Mouse (Mus musculus): ENCODE measurements around the gene Col13a1. TPM values are rescaled to one million over a fixed set of nuclear protein-coding genes. Genes with fewer than 3 reads are reported as not detected.
A peak's percentile ranks its signal among the peaks of the same experiment; 100 is the strongest.

The Col13a1 gene
- polyA plus RNA-seq, 2 experiments, result 0.39 to 0.79 TPM

GRCm38 (mm10) chr10:61890294-61890693, 88.6 kb downstream of the Col13a1 start:
- 64% methylated on average over 10 of the region's 10 CpGs for WGBS (ENCODE audit: insufficient replicate concordance)

DNA sequence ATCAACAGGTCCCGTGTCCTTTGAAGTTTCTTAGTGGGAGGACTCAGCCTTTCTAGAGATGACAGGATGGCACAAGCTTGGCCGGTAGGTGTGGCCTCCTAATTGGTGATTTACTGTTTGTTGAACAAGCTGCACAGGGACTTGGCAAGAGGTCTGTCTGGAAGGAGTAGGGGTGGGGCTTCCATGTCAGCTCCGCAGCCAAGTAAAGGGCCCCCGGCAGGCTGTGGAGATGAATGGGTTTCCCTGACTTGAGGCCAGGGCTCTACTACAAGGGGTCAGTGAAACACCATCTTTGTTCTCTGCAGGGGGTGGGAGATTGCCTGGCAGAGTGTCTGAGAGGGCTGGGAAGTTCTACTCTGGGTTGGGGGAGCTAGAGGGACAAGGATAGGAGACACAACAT, 99.5 kb downstream of the Col13a1 start:
- Histone ChIP-seq H3K9me3 (ENCODE audit: control insufficient read depth, low read length) (no peaks in the 10 kb centered on the region), H3K27me3 (ENCODE audit: control insufficient read depth, insufficient read depth, low read length) (no peaks in the 10 kb centered on the region), H3K4me2 (ENCODE audit: low read depth) (no peak overlapping the region), H3K4me1 (replicated peaks; ENCODE audit: control insufficient read depth in 2 of 2, insufficient read depth in 2 of 2, low read length in 1 of 2) (no peaks in the 10 kb centered on the region), H3K36me3 (replicated peaks; ENCODE audit: control insufficient read depth, insufficient read depth, low read depth) (no peaks in the 10 kb centered on the region), H3K9ac (replicated peaks) (no peak overlapping the region), H3K4me3 (ENCODE audit: insufficient read depth in 1 of 2, low read depth in 2 of 2, low read length in 2 of 2) (no peak overlapping the region), H3K27ac (no peak overlapping the region)
- TF ChIP-seq CTCF (IDR thresholded peaks at IDR 0.05; ENCODE audit: low read depth), result no peak
- no peak for TF ChIP-seq EP300 (IDR thresholded peaks at IDR 0.05; ENCODE audit: low read depth)
- 32% methylated on average over 4 of the region's 4 CpGs for WGBS (ENCODE audit: insufficient replicate concordance)
- DNase-seq (ENCODE audit: low read depth in 3 of 3, low spot score in 3 of 3) (no peak), ATAC-seq (ENCODE audit: insufficient read depth) (no peak)

More at GRCm38 (mm10) chr10:61890294-61890693, 88.6 kb downstream of the Col13a1 start:
- Histone ChIP-seq H3K36me3 (replicated peaks; ENCODE audit: control insufficient read depth, insufficient read depth, low read depth) (no peaks in the 10 kb centered on the region), H3K4me2 (ENCODE audit: low read depth) (no peak overlapping the region), H3K4me1 (replicated peaks; ENCODE audit: control insufficient read depth in 2 of 2, insufficient read depth in 2 of 2, low read length in 1 of 2) (no peaks in the 10 kb centered on the region), H3K27ac (no peak overlapping the region), H3K27me3 (ENCODE audit: control insufficient read depth, insufficient read depth, low read length) (no peaks in the 10 kb centered on the region), H3K9ac (replicated peaks) (no peak overlapping the region), H3K9me3 (ENCODE audit: control insufficient read depth, low read length) (no peaks in the 10 kb centered on the region), H3K4me3 (ENCODE audit: insufficient read depth in 1 of 2, low read depth in 2 of 2, low read length in 2 of 2) (no peak overlapping the region)
- DNase-seq (ENCODE audit: low read depth in 3 of 3, low spot score in 3 of 3) (no peak), ATAC-seq (ENCODE audit: insufficient read depth) (no peak)
- TF ChIP-seq EP300 (IDR thresholded peaks at IDR 0.05; ENCODE audit: low read depth) (no peak), CTCF (IDR thresholded peaks at IDR 0.05; ENCODE audit: low read depth) (no peak)

GRCm38 (mm10) chr10:61877787-61878186, 101.1 kb downstream of the Col13a1 start:
- Histone ChIP-seq H3K9me3 (ENCODE audit: control insufficient read depth, low read length) (no peaks in the 10 kb centered on the region), H3K4me3 (ENCODE audit: insufficient read depth in 1 of 2, low read depth in 2 of 2, low read length in 2 of 2) (no peak overlapping the region), H3K4me1 (replicated peaks; ENCODE audit: control insufficient read depth in 2 of 2, insufficient read depth in 2 of 2, low read length in 1 of 2) (no peaks in the 10 kb centered on the region), H3K9ac (replicated peaks) (no peak overlapping the region), H3K4me2 (ENCODE audit: low read depth) (no peak overlapping the region), H3K27ac (no peak overlapping the region), H3K36me3 (replicated peaks; ENCODE audit: control insufficient read depth, insufficient read depth, low read depth) (no peaks in the 10 kb centered on the region), H3K27me3 (ENCODE audit: control insufficient read depth, insufficient read depth, low read length) (no peaks in the 10 kb centered on the region)
- ATAC-seq (ENCODE audit: insufficient read depth), result no peak
- peak; percentile 3 to 32 (median 13) for DNase-seq (ENCODE audit: low read depth in 3 of 3, low spot score in 3 of 3)
- WGBS (ENCODE audit: insufficient replicate concordance), result 7% methylated on average over 6 of the region's 6 CpGs
- TF ChIP-seq EP300 (IDR thresholded peaks at IDR 0.05; ENCODE audit: low read depth) (no peak), CTCF (IDR thresholded peaks at IDR 0.05; ENCODE audit: low read depth) (peak; percentile 93)

GRCm38 (mm10) chr10:61869796-61870195, 109.1 kb downstream of the Col13a1 start:
- no peak overlapping the region for H3K9ac ChIP-seq (replicated peaks)
- no peaks in the 10 kb centered on the region for H3K9me3 ChIP-seq (ENCODE audit: control insufficient read depth, low read length)
- H3K4me2 ChIP-seq (ENCODE audit: low read depth), result no peak overlapping the region
- ATAC-seq (ENCODE audit: insufficient read depth), result no peak
- TF ChIP-seq EP300 (IDR thresholded peaks at IDR 0.05; ENCODE audit: low read depth), result no peak
- no peak for TF ChIP-seq CTCF (IDR thresholded peaks at IDR 0.05; ENCODE audit: low read depth)
- no peak overlapping the region for H3K4me3 ChIP-seq (ENCODE audit: insufficient read depth in 1 of 2, low read depth in 2 of 2, low read length in 2 of 2)
- 38% methylated on average over 3 of the region's 3 CpGs for WGBS (ENCODE audit: insufficient replicate concordance)
- H3K27me3 ChIP-seq (ENCODE audit: control insufficient read depth, insufficient read depth, low read length), result no peaks in the 10 kb centered on the region
- no peaks in the 10 kb centered on the region for H3K4me1 ChIP-seq (replicated peaks; ENCODE audit: control insufficient read depth in 2 of 2, insufficient read depth in 2 of 2, low read length in 1 of 2)
- DNase-seq (ENCODE audit: low read depth in 3 of 3, low spot score in 3 of 3), result no peak
- H3K36me3 ChIP-seq (replicated peaks; ENCODE audit: control insufficient read depth, insufficient read depth, low read depth), result no peaks in the 10 kb centered on the region
- no peak overlapping the region for H3K27ac ChIP-seq

DNA sequence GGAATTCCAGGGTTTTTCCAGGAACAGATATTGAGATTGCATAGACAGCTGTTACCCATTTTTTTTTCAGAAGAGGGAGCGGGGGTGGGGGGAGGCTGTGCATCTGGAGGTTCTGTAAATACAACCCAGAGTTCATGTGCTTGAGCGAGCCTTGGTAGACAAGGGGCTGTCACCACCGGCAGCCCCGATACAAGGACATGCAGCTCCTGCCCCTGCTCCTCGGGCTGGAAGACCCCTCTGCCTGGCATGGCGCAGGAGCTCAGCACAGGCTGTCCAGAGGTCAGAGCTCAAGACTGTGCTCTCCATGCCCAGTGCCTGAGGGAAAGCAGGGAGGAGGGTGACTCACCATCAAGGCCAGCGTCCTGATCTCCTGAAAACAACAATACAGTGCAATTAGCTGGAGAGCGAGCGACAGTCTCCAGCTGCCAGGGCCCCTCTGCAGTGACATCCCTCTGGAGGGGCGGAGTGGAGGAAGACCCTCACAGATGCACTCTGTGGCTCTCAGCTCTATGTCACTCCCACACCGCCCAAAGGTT, 112.8 kb downstream of the Col13a1 start:
- ATAC-seq (ENCODE audit: insufficient read depth) (no peak), DNase-seq (ENCODE audit: low read depth in 3 of 3, low spot score in 3 of 3) (no peak)
- Histone ChIP-seq H3K9ac (replicated peaks) (no peak overlapping the region), H3K27me3 (ENCODE audit: control insufficient read depth, insufficient read depth, low read length) (no peaks in the 10 kb centered on the region), H3K36me3 (replicated peaks; ENCODE audit: control insufficient read depth, insufficient read depth, low read depth) (no peaks in the 10 kb centered on the region), H3K9me3 (ENCODE audit: control insufficient read depth, low read length) (no peaks in the 10 kb centered on the region; the same call in 1 of the 2 replicates), H3K4me3 (ENCODE audit: insufficient read depth in 1 of 2, low read depth in 2 of 2, low read length in 2 of 2) (no peak overlapping the region), H3K4me2 (ENCODE audit: low read depth) (no peak overlapping the region), H3K4me1 (replicated peaks; ENCODE audit: control insufficient read depth in 2 of 2, insufficient read depth in 2 of 2, low read length in 1 of 2) (no peaks in the 10 kb centered on the region), H3K27ac (no peak overlapping the region)
- 61% methylated on average over 11 of the region's 11 CpGs for WGBS (ENCODE audit: insufficient replicate concordance)
- TF ChIP-seq EP300 (IDR thresholded peaks at IDR 0.05; ENCODE audit: low read depth), result no peak
- no peak for TF ChIP-seq CTCF (IDR thresholded peaks at IDR 0.05; ENCODE audit: low read depth)

Measured in liver, embryonic 14.5 days (tissue).